Mouse (Mus musculus): ENCODE data around the gene Kdm8. TPM values are rescaled to one million over a fixed set of nuclear protein-coding genes. Genes with fewer than 3 reads are reported as not detected.

Kdm8 gene
- polyA plus RNA-seq, 1 experiment from 2014 or later: 4.7 TPM

GRCm38 (mm10) chr7:125486121-125486630 is 41.7 kb downstream of the Kdm8 start:
- H3K9me3 ChIP-seq (replicated peaks): no peaks in the 10 kb centered on the region
- 94% methylated on average over 16 of the region's 16 CpGs for WGBS
- H3K27me3 ChIP-seq (replicated peaks): no peaks in the 10 kb centered on the region
- no peak overlapping the region for H3K27ac ChIP-seq (replicated peaks)
- H3K4me2 ChIP-seq: no peak overlapping the region
- H3K4me3 ChIP-seq (replicated peaks): no peak overlapping the region
- ATAC-seq (ENCODE audit: low FRiP score): no peak
- H3K4me1 ChIP-seq: peaks cover 17% of the 10 kb centered on the region
- H3K9ac ChIP-seq (replicated peaks): no peak overlapping the region
- H3K36me3 ChIP-seq: peaks cover 32% of the 10 kb centered on the region

GRCm38 (mm10) chr7:125487126-125487525 is 42.6 kb downstream of the Kdm8 start:
- Histone ChIP-seq H3K9me3 (replicated peaks) (no peaks in the 10 kb centered on the region), H3K4me1 (peaks cover 22% of the 10 kb centered on the region), H3K36me3 (peaks cover 28% of the 10 kb centered on the region), H3K27ac (replicated peaks) (no peak overlapping the region), H3K9ac (replicated peaks) (no peak overlapping the region), H3K4me3 (replicated peaks) (no peak overlapping the region), H3K27me3 (replicated peaks) (no peaks in the 10 kb centered on the region), H3K4me2 (no peak overlapping the region)
- ATAC-seq (ENCODE audit: low FRiP score): no peak
- WGBS: 90% methylated on average over 10 of the region's 10 CpGs

- peaks cover 26% of the 10 kb centered on the region for H3K4me1 ChIP-seq
- no peak overlapping the region for H3K27ac ChIP-seq (replicated peaks)
- H3K27me3 ChIP-seq (replicated peaks): no peaks in the 10 kb centered on the region
- H3K9ac ChIP-seq (replicated peaks): peak overlapping the region; percentile 14; the same call in 1 of the 2 replicates
- H3K4me2 ChIP-seq: no peak overlapping the region
- H3K9me3 ChIP-seq (replicated peaks): no peaks in the 10 kb centered on the region
- H3K36me3 ChIP-seq: peaks cover 16% of the 10 kb centered on the region
- ATAC-seq (ENCODE audit: low FRiP score): no peak
- 82% methylated on average over 6 of the region's 6 CpGs for WGBS
- no peak overlapping the region for H3K4me3 ChIP-seq (replicated peaks)
These were observed 44.2 kb downstream of the Kdm8 start for GRCm38 (mm10) chr7:125488706-125489105.

GRCm38 (mm10) chr7:125489636-125490035 is 45.2 kb downstream of the Kdm8 start:
- Histone ChIP-seq H3K27ac (replicated peaks) (no peak overlapping the region), H3K4me3 (replicated peaks) (no peak overlapping the region), H3K9ac (replicated peaks) (no peak overlapping the region; the same call in 1 of the 2 replicates), H3K36me3 (peaks cover 10% of the 10 kb centered on the region), H3K27me3 (replicated peaks) (no peaks in the 10 kb centered on the region), H3K9me3 (replicated peaks) (no peaks in the 10 kb centered on the region), H3K4me1 (peaks cover 26% of the 10 kb centered on the region), H3K4me2 (no peak overlapping the region)
- 91% methylated on average over 2 of the region's 2 CpGs for WGBS
- no peak for ATAC-seq (ENCODE audit: low FRiP score)

GRCm38 (mm10) chr7:125490947-125491735 is 46.7 kb downstream of the Kdm8 start, which contains the start of gene Nsmce1:
Gene Nsmce1, minus strand, starts transcription at chr7:125491596.
- Histone ChIP-seq H3K27ac (replicated peaks) (peak within 1 kb of the TSS; percentile 94), H3K27me3 (replicated peaks) (no peaks in the 10 kb centered on the region)

GRCm38 (mm10) chr7:125491760-125492159 is 47.3 kb downstream of the Kdm8 start:
- Histone ChIP-seq H3K27ac (replicated peaks) (peak overlapping the region; percentile 94), H3K9me3 (replicated peaks) (no peaks in the 10 kb centered on the region), H3K4me3 (replicated peaks) (peak overlapping the region; percentile 67), H3K9ac (replicated peaks) (peak overlapping the region; percentile 74), H3K4me2 (peak overlapping the region; percentile 70), H3K27me3 (replicated peaks) (no peaks in the 10 kb centered on the region), H3K36me3 (no peaks in the 10 kb centered on the region), H3K4me1 (peaks cover 26% of the 10 kb centered on the region)
- 21% methylated on average over 12 of the region's 12 CpGs for WGBS
- ATAC-seq (ENCODE audit: low FRiP score): peak; percentile 36

More at GRCm38 (mm10) chr7:125490947-125491735, 46.7 kb downstream of the Kdm8 start, which contains the start of gene Nsmce1:
- Histone ChIP-seq H3K9me3 (replicated peaks) (no peaks in the 10 kb centered on the region), H3K36me3 (peaks cover 2% of the 10 kb centered on the region; the same call in 1 of the 2 replicates), H3K4me1 (peaks cover 26% of the 10 kb centered on the region), H3K9ac (replicated peaks) (peak within 1 kb of the TSS; percentile 74), H3K4me2 (peak within 1 kb of the TSS; percentile 70), H3K4me3 (replicated peaks) (peak within 1 kb of the TSS; percentile 67)
- under 1% methylated on average over 55 of the region's 56 CpGs for WGBS
- ATAC-seq (ENCODE audit: low FRiP score): peak; percentile 98

- ATAC-seq (ENCODE audit: low FRiP score): no peak
- no peak overlapping the region for H3K4me3 ChIP-seq (replicated peaks)
- 93% methylated on average over 6 of the region's 6 CpGs for WGBS
- H3K9ac ChIP-seq (replicated peaks): peak overlapping the region; percentile 74; the same call in 1 of the 2 replicates
- no peaks in the 10 kb centered on the region for H3K27me3 ChIP-seq (replicated peaks)
- no peak overlapping the region for H3K27ac ChIP-seq (replicated peaks)
- H3K9me3 ChIP-seq (replicated peaks): no peaks in the 10 kb centered on the region
- peak overlapping the region; percentile 70; the same call in 1 of the 2 replicates for H3K4me2 ChIP-seq
- no peaks in the 10 kb centered on the region for H3K36me3 ChIP-seq
- H3K4me1 ChIP-seq: peaks cover 26% of the 10 kb centered on the region
These were observed 48.1 kb downstream of the Kdm8 start for GRCm38 (mm10) chr7:125492551-125492950.

- no peak overlapping the region for H3K27ac ChIP-seq (replicated peaks)
- 82% methylated on average over 6 of the region's 6 CpGs for WGBS
- H3K9me3 ChIP-seq (replicated peaks): no peaks in the 10 kb centered on the region
- H3K4me2 ChIP-seq: no peak overlapping the region
- no peak overlapping the region for H3K4me3 ChIP-seq (replicated peaks)
- peaks cover 9% of the 10 kb centered on the region for H3K4me1 ChIP-seq
- ATAC-seq (ENCODE audit: low FRiP score): no peak
- no peaks in the 10 kb centered on the region for H3K27me3 ChIP-seq (replicated peaks)
- no peaks in the 10 kb centered on the region for H3K36me3 ChIP-seq
- H3K9ac ChIP-seq (replicated peaks): no peak overlapping the region
These were observed 51.5 kb downstream of the Kdm8 start for GRCm38 (mm10) chr7:125495864-125496440.

GRCm38 (mm10) chr7:125499927-125500868 is 55.7 kb downstream of the Kdm8 start:
- Histone ChIP-seq H3K36me3 (no peaks in the 10 kb centered on the region), H3K4me2 (no peak overlapping the region), H3K4me1 (no peaks in the 10 kb centered on the region), H3K4me3 (replicated peaks) (no peak overlapping the region), H3K27me3 (replicated peaks) (no peaks in the 10 kb centered on the region), H3K9me3 (replicated peaks) (no peaks in the 10 kb centered on the region), H3K27ac (replicated peaks) (no peak overlapping the region), H3K9ac (replicated peaks) (no peak overlapping the region)
- ATAC-seq (ENCODE audit: low FRiP score): no peak
- 73% methylated on average over 13 of the region's 13 CpGs for WGBS

- 90% methylated on average over 7 of the region's 7 CpGs for WGBS
- ATAC-seq (ENCODE audit: low FRiP score): no peak
- H3K4me2 ChIP-seq: no peak overlapping the region
- H3K9me3 ChIP-seq (replicated peaks): no peaks in the 10 kb centered on the region
- no peak overlapping the region for H3K9ac ChIP-seq (replicated peaks)
- H3K4me3 ChIP-seq (replicated peaks): no peak overlapping the region
- H3K36me3 ChIP-seq: no peaks in the 10 kb centered on the region
- no peak overlapping the region for H3K27ac ChIP-seq (replicated peaks)
- H3K27me3 ChIP-seq (replicated peaks): no peaks in the 10 kb centered on the region
- no peaks in the 10 kb centered on the region for H3K4me1 ChIP-seq
These were observed 56.4 kb downstream of the Kdm8 start for GRCm38 (mm10) chr7:125500879-125501278.

Data from neural tube, embryonic 15.5 days (tissue).